Mouse (Mus musculus) hindbrain, embryonic 11.5 days (tissue): ENCODE results near the gene C2cd4d. TPM values are rescaled to one million over a fixed set of nuclear protein-coding genes. Genes with fewer than 3 reads are reported as not detected.

Experiments used
- ATAC-seq: fragments of 200-750 bp; cut with Nextera tagmentation; 2 replicates; pipeline ENCODE4 v1.8.0; 2017; ENCODE audit warnings: mild to moderate bottlenecking, moderate TSS enrichment, moderate library complexity; ENCODE audit not compliant: low FRiP score
- DNase-seq: peaks from one replicate; pipeline ENCODE4 v3.0.0-alpha.2; 2015; ENCODE audit warnings: low spot score
- H3K27ac ChIP-seq: fragments of 300-500 bp; sonication (generic); 2 replicates; pipeline ENCODE4 v1.5.1; 2014; ENCODE audit warnings: mild to moderate bottlenecking, low read depth, low read length
- H3K27me3 ChIP-seq: fragments of 300-500 bp; sonication (generic); 2 replicates; pipeline ENCODE4 v1.6.1; 2014; ENCODE audit warnings: mild to moderate bottlenecking, low read length, moderate library complexity, mixed read lengths; ENCODE audit not compliant: control insufficient read depth, insufficient read depth
- H3K36me3 ChIP-seq: fragments of 300-500 bp; sonication (generic); 2 replicates; pipeline ENCODE4 v1.6.1; 2014; ENCODE audit warnings: mild to moderate bottlenecking, low read length, moderate library complexity, mixed read lengths; ENCODE audit not compliant: control insufficient read depth, insufficient read depth
- H3K4me1 ChIP-seq: fragments of 300-500 bp; sonication (generic); replicated peaks from 2 replicates; pipeline ENCODE4 v1.6.1; 2014; ENCODE audit warnings: low read length, mixed read lengths; ENCODE audit not compliant: control insufficient read depth, insufficient read depth
- H3K4me2 ChIP-seq: fragments of 300-500 bp; sonication (generic); replicated peaks from 2 replicates; pipeline ENCODE4 v1.6.1; 2014; ENCODE audit warnings: mild to moderate bottlenecking, low read depth, low read length
- H3K4me3 ChIP-seq: fragments of 300-500 bp; sonication (generic); 2 replicates; pipeline ENCODE4 v1.5.1; 2014; ENCODE audit warnings: low read depth, low read length
- H3K9ac ChIP-seq: fragments of 300-500 bp; sonication (generic); 2 replicates; pipeline ENCODE4 v1.6.1; 2014; ENCODE audit warnings: low read depth, low read length
- H3K9me3 ChIP-seq: fragments of 300-500 bp; sonication (generic); 2 replicates; pipeline ENCODE4 v1.6.1; 2016; ENCODE audit warnings: low read length; ENCODE audit not compliant: control insufficient read depth
- WGBS: fragments of 180-500 bp; shearing (Covaris S2); extraction: QIAGEN DNeasy Blood & Tissue Kit; methylation state at CpG from one replicate; pipeline ENCODE4 v1.1.7; 2014; 5-methylcytosine and 5-hydroxymethylcytosine counted together
- polyA plus RNA-seq: library from polyadenylated mRNA; unstranded; fragments of >200 nt; fragmentation: Nextera tagmentation; extraction: Ambion mirVana; gene quantifications from 2 replicates; pipeline ENCODE4 v1.2.1, GENCODE M21; 2014

The C2cd4d gene
- polyA plus RNA-seq, 1 experiment from 2014 or later, result 2.1 TPM

DNA sequence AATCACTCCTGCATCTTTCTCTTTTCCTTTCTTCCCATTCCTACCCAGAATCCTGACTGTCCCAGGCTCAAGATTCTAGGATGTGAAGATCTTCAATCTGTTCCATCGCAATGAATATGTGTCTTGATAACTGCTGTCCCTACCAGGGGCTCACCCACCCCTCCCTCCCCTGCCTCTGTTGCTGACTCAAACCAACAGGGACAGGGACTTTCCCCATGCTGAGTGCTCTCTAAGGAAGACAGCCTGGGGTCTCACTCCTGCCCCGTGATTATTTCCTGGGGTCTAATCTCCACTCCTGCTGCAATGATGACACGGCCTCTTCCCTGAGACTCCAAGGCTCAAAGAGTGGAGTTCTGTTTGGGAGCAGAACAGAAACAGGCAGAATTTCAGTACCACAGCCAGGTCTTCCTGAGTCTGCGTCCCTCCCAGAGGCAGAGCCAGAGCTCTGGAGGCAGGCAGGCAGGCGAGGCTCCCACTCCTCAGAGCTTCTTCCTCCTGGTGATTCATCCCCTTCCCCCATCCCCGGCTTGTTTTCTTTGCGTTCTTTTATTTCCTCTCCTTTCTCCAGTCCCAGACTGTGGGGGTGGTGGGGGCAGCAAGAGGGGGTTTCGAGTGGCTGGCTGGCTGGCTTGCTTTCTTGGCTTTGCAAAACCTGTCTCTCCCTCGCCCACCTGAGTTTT lies 17.7 kb downstream of the C2cd4d start:
- DNase-seq, result no peak
- no peak overlapping the region for H3K4me2 ChIP-seq
- no peaks in the 10 kb centered on the region for H3K36me3 ChIP-seq
- H3K27ac ChIP-seq, result no peak overlapping the region
- WGBS, result 23% methylated on average over 9 of the region's 9 CpGs
- no peaks in the 10 kb centered on the region for H3K9me3 ChIP-seq
- ATAC-seq, result no peak
- H3K4me1 ChIP-seq, result no peaks in the 10 kb centered on the region; the same call in 1 of the 2 replicates
- H3K27me3 ChIP-seq, result no peaks in the 10 kb centered on the region
- H3K9ac ChIP-seq, result no peak overlapping the region
- no peak overlapping the region for H3K4me3 ChIP-seq

DNA sequence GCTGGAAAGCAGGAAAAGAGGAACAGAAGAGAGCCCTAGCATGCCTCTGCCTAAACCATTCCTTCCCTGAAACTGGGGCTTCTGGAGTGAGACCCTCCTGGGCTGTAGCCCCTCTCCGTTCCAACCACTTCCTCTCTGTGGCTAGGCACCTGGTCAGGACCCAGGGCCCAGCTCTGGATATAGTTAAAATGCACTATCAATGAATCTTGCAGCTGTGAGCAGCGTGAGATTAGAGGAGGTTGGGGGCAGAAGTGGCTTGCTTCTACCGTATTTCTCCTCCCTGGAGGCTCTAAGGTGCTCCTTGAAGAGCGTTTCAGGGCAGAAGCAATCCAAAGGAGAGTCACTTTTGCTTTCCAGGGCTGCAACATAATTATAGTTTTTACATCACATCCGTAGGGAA lies 20.1 kb downstream of the C2cd4d start:
- no peaks in the 10 kb centered on the region for H3K9me3 ChIP-seq
- WGBS, result 80% methylated on average over 5 of the region's 5 CpGs
- no peak overlapping the region for H3K4me2 ChIP-seq
- H3K36me3 ChIP-seq, result no peaks in the 10 kb centered on the region
- H3K27me3 ChIP-seq, result no peaks in the 10 kb centered on the region
- no peak for DNase-seq
- H3K4me1 ChIP-seq, result no peaks in the 10 kb centered on the region
- no peak overlapping the region for H3K27ac ChIP-seq
- no peak for ATAC-seq
- no peak overlapping the region for H3K9ac ChIP-seq
- H3K4me3 ChIP-seq, result no peak overlapping the region

- no peak overlapping the region for H3K27ac ChIP-seq
- 64% methylated on average over 3 of the region's 3 CpGs for WGBS
- H3K4me1 ChIP-seq, result no peaks in the 10 kb centered on the region
- no peaks in the 10 kb centered on the region for H3K9me3 ChIP-seq
- no peaks in the 10 kb centered on the region for H3K27me3 ChIP-seq
- H3K4me2 ChIP-seq, result no peak overlapping the region
- H3K36me3 ChIP-seq, result no peaks in the 10 kb centered on the region
- no peak overlapping the region for H3K9ac ChIP-seq
- DNase-seq (no peak), ATAC-seq (no peak)
- H3K4me3 ChIP-seq, result no peak overlapping the region
Observed at GRCm38 (mm10) chr3:94383476-94383875, 21.2 kb downstream of the C2cd4d start.

GRCm38 (mm10) chr3:94386671-94387070 lies 24.4 kb downstream of the C2cd4d start:
- no peak overlapping the region for H3K27ac ChIP-seq

DNA sequence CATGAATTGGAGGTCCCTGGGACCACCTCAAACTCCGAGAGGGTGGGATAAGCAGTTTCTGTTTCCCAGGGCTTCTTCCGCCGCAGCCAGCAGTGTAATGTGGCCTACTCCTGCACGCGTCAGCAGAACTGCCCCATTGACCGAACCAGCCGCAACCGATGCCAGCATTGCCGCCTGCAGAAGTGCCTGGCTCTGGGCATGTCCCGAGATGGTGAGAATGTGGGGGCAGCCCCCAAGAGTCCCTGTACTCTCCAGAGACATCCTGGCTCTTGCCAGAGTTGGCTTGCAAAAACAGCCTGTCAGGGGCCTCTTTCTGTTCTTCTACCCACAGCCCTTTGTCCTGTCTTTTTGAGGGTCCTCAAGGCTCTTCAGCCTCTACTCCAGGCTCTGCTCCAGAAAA lies 25.2 kb downstream of the C2cd4d start:
- ATAC-seq (no peak), DNase-seq (no peak)
- Histone ChIP-seq H3K4me1 (no peaks in the 10 kb centered on the region), H3K27ac (no peak overlapping the region), H3K9me3 (no peaks in the 10 kb centered on the region), H3K9ac (no peak overlapping the region), H3K27me3 (no peaks in the 10 kb centered on the region), H3K4me3 (no peak overlapping the region), H3K4me2 (no peak overlapping the region), H3K36me3 (no peaks in the 10 kb centered on the region)
- WGBS, result 91% methylated on average over 10 of the region's 10 CpGs

More at GRCm38 (mm10) chr3:94386671-94387070, 24.4 kb downstream of the C2cd4d start:
- Histone ChIP-seq H3K27me3 (no peaks in the 10 kb centered on the region), H3K9me3 (no peaks in the 10 kb centered on the region), H3K4me2 (no peak overlapping the region), H3K36me3 (no peaks in the 10 kb centered on the region), H3K4me1 (no peaks in the 10 kb centered on the region), H3K9ac (no peak overlapping the region), H3K4me3 (no peak overlapping the region)
- ATAC-seq (no peak), DNase-seq (no peak)
- 67% methylated on average over 4 of the region's 4 CpGs for WGBS

DNA sequence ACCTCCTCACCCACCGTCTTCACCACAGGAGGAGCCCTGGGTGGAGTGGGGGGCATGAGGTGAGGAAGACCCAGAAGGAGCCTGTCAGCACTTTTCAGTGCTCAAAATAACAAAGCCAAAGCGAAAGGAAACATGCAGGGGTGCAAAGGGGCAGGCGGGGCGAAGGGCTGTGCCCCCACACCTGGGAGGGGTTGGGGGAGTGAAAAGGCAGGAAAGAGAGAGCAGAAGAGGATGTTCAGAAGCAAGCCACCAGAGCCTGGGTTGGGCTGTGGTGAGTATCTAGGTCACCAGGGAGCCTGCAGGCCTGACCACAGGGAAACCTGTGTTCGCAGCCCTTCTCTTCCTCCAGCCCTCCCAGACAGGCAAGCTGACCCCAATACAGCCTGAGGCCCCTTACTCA lies 25.8 kb downstream of the C2cd4d start:
- Histone ChIP-seq H3K36me3 (no peaks in the 10 kb centered on the region), H3K4me1 (no peaks in the 10 kb centered on the region), H3K27ac (no peak overlapping the region), H3K4me3 (no peak overlapping the region), H3K9ac (no peak overlapping the region), H3K4me2 (no peak overlapping the region), H3K9me3 (no peaks in the 10 kb centered on the region), H3K27me3 (no peaks in the 10 kb centered on the region)
- ATAC-seq (no peak), DNase-seq (no peak)
- 84% methylated on average over 5 of the region's 5 CpGs for WGBS

GRCm38 (mm10) chr3:94389420-94389819 lies 27.2 kb downstream of the C2cd4d start:
- Histone ChIP-seq H3K9ac (no peak overlapping the region), H3K36me3 (no peaks in the 10 kb centered on the region), H3K4me2 (no peak overlapping the region), H3K9me3 (no peaks in the 10 kb centered on the region), H3K27me3 (no peaks in the 10 kb centered on the region), H3K4me3 (no peak overlapping the region), H3K27ac (no peak overlapping the region), H3K4me1 (no peaks in the 10 kb centered on the region)
- ATAC-seq, result no peak
- no peak for DNase-seq
- WGBS, result 95% methylated on average over 16 of the region's 16 CpGs

GRCm38 (mm10) chr3:94391001-94391400 lies 28.8 kb downstream of the C2cd4d start:
- Histone ChIP-seq H3K27ac (no peak overlapping the region), H3K36me3 (no peaks in the 10 kb centered on the region), H3K9ac (no peak overlapping the region), H3K4me1 (no peaks in the 10 kb centered on the region), H3K9me3 (no peaks in the 10 kb centered on the region), H3K4me3 (no peak overlapping the region), H3K4me2 (no peak overlapping the region), H3K27me3 (no peaks in the 10 kb centered on the region)
- 80% methylated on average over 5 of the region's 5 CpGs for WGBS
- no peak for ATAC-seq
- no peak for DNase-seq

DNA sequence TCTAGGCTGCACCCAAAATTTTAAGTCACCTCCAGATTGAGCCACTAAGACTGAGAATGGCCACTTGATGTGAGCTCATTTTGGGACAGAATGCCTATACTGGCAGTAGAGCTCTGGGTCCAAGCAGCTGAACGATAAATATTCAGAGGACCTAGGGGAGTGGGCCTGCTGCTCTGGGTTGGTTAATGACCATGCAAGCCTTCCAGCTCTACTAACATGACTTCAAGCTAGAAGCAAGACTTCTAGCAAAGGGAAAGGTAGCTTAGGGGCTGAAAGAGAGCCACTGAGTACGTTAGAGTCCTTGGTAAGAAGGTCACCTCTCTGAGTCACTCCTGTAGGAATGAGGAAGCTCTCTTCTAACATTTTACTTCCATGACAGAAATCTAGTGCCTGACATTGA lies 29.9 kb downstream of the C2cd4d start:
- H3K4me3 ChIP-seq, result no peak overlapping the region
- H3K27ac ChIP-seq, result no peak overlapping the region
- H3K9ac ChIP-seq, result no peak overlapping the region
- H3K36me3 ChIP-seq, result no peaks in the 10 kb centered on the region
- WGBS, result 84% methylated on average over 2 of the region's 2 CpGs
- H3K27me3 ChIP-seq, result no peaks in the 10 kb centered on the region
- ATAC-seq (no peak), DNase-seq (no peak)
- H3K9me3 ChIP-seq, result no peaks in the 10 kb centered on the region
- no peak overlapping the region for H3K4me2 ChIP-seq
- H3K4me1 ChIP-seq, result no peaks in the 10 kb centered on the region
